In the genomic region with DNA sequence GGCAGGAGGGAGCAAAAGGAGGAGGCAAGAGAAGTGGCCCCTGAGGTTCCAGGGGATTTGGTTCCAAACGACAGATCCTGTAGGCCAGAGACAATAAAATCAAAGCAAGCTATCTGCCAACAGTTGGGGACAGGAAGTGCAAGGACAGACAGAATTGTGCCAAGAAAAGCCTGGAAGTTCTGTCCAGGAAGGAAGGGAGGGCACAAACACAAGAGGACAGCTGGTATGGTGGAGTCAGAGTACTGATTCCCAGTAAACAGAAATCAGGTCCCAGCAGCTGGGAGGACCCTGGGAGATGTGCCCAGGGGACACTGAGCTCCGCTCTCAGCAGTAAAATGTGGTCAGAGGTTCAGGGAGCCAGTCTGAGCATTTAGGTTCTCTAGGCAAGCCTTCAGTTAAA, we compare ENCODE assay signal across 10 mouse cellular contexts. TPM values are rescaled to one million over a fixed set of nuclear protein-coding genes. Genes with fewer than 3 reads are reported as not detected.
DNase-seq lines count a peak whose midpoint lies in the region; ATAC-seq and TF ChIP-seq lines count a peak whose summit lies in the region.
"Had no signal": no experiment of that assay in that cellular context is flagged by ENCODE, and none has a peak within 500 bp of the region (broad histone marks: within the 10 kb centered on the region; RNA-seq: fewer than 3 reads in every experiment).

No protein-coding gene starts in this region.

- H3K4me2 ChIP-seq in heart, embryonic 13.5 days = no peak overlapping the region
- no peak overlapping the region for H3K4me2 ChIP-seq in neural tube, embryonic 15.5 days
- no peak overlapping the region for H3K4me2 ChIP-seq in intestine, embryonic 16.5 days (ENCODE audit: low read depth, low read length)
- H3K4me2 ChIP-seq: embryonic facial prominence, embryonic 12.5 days had no signal

- H3K27me3 ChIP-seq in cerebellum, adult 2 months (ENCODE audit: control insufficient read depth, insufficient read depth, low read length) = no peaks in the 10 kb centered on the region
- no peaks in the 10 kb centered on the region for H3K27me3 ChIP-seq in heart, embryonic 13.5 days (replicated peaks)
- no peaks in the 10 kb centered on the region for H3K27me3 ChIP-seq in neural tube, embryonic 15.5 days (replicated peaks)
- no peaks in the 10 kb centered on the region for H3K27me3 ChIP-seq in intestine, embryonic 16.5 days (replicated peaks; ENCODE audit: control insufficient read depth, insufficient read depth, low read length)
- H3K27me3 ChIP-seq: embryonic facial prominence, embryonic 12.5 days had no signal

- no peak overlapping the region for H3K9ac ChIP-seq in heart, embryonic 13.5 days
- H3K9ac ChIP-seq in neural tube, embryonic 15.5 days (replicated peaks) = no peak overlapping the region
- H3K9ac ChIP-seq in intestine, embryonic 16.5 days (ENCODE audit: low read depth, low read length) = no peak overlapping the region
- H3K9ac ChIP-seq: embryonic facial prominence, embryonic 12.5 days had no signal

- H3K9me3 ChIP-seq in heart, embryonic 13.5 days = no peaks in the 10 kb centered on the region
- H3K9me3 ChIP-seq in neural tube, embryonic 15.5 days (replicated peaks) = no peaks in the 10 kb centered on the region
- H3K9me3 ChIP-seq in intestine, embryonic 16.5 days (ENCODE audit: control insufficient read depth, low read length) = no peaks in the 10 kb centered on the region
- H3K9me3 ChIP-seq: embryonic facial prominence, embryonic 12.5 days had no signal

- H3K4me3 ChIP-seq in cerebellum, adult 2 months (replicated peaks; ENCODE audit: insufficient read depth, low read depth, low read length) = no peak overlapping the region
- H3K4me3 ChIP-seq in heart, embryonic 13.5 days = no peak overlapping the region
- H3K4me3 ChIP-seq in lung, adult 2 months (replicated peaks; ENCODE audit: extremely low read depth, low read depth, low read length) = no peak overlapping the region
- no peak overlapping the region for H3K4me3 ChIP-seq in neural tube, embryonic 15.5 days (replicated peaks)
- no peak overlapping the region for H3K4me3 ChIP-seq in intestine, embryonic 16.5 days (ENCODE audit: low read length)
- H3K4me3 ChIP-seq: embryonic facial prominence, embryonic 12.5 days had no signal

- no peaks in the 10 kb centered on the region for H3K36me3 ChIP-seq in heart, embryonic 13.5 days
- no peaks in the 10 kb centered on the region for H3K36me3 ChIP-seq in neural tube, embryonic 15.5 days
- H3K36me3 ChIP-seq in intestine, embryonic 16.5 days (ENCODE audit: control insufficient read depth, insufficient read depth, low read length) = no peaks in the 10 kb centered on the region
- H3K36me3 ChIP-seq: embryonic facial prominence, embryonic 12.5 days had no signal

- no peak for TF ChIP-seq POLR2A in cerebellum, adult 2 months (IDR thresholded peaks at IDR 0.05; ENCODE audit: borderline replicate concordance, insufficient read depth, low read length)
- TF ChIP-seq POLR2A in lung, adult 2 months (IDR thresholded peaks at IDR 0.05; ENCODE audit: borderline replicate concordance, extremely low read depth, low read depth, low read length) = peak; percentile 32; the same call in 1 of the 2 replicates

- H3K27ac ChIP-seq in cerebellum, adult 2 months (ENCODE audit: insufficient read depth, low read length) = peak overlapping the region; percentile 20; the same call in 1 of the 2 replicates
- H3K27ac ChIP-seq in heart, embryonic 13.5 days (replicated peaks) = peak overlapping the region; percentile 63
- H3K27ac ChIP-seq in neural tube, embryonic 15.5 days (replicated peaks) = no peak overlapping the region
- H3K27ac ChIP-seq in intestine, embryonic 16.5 days (ENCODE audit: low read length) = no peak overlapping the region
- H3K27ac ChIP-seq: embryonic facial prominence, embryonic 12.5 days had no signal

- 20% methylated on average over 2 of the region's 2 CpGs for WGBS in cerebellum, adult 2 months
- 48% methylated on average over 2 of the region's 2 CpGs for WGBS in heart, embryonic 13.5 days
- 28% methylated on average over 2 of the region's 2 CpGs for WGBS in lung, adult 2 months
- 52% methylated on average over 2 of the region's 2 CpGs for WGBS in neural tube, embryonic 15.5 days
- 57% methylated on average over 2 of the region's 2 CpGs for WGBS in intestine, embryonic 16.5 days

- TF ChIP-seq CTCF in cerebellum, adult 2 months (IDR thresholded peaks at IDR 0.05; ENCODE audit: borderline replicate concordance, insufficient read depth, low read depth, low read length) = no peak
- no peak for TF ChIP-seq CTCF in lung, adult 2 months (IDR thresholded peaks at IDR 0.05; ENCODE audit: insufficient read depth, low read length)

- DNase-seq in cerebellum, adult 18-20 months = peak; percentile 17 to 32
- DNase-seq in cerebellum, postnatal 4 days (ENCODE audit: low spot score in 2 of 2) = no peak
- peak in 1 of 2 experiments; percentile 40 for DNase-seq in cerebellum, adult 2 months
- no peak for DNase-seq in lung, adult 2 months
- DNase-seq in right cerebral cortex, adult 2 months (ENCODE audit: low spot score in 2 of 2) = no peak
- DNase-seq: layer of hippocampus, postnatal 36 days had no signal

- peaks cover 25% of the 10 kb centered on the region for H3K4me1 ChIP-seq in cerebellum, adult 2 months (ENCODE audit: control insufficient read depth, insufficient read depth, low read length)
- peaks cover 45% of the 10 kb centered on the region for H3K4me1 ChIP-seq in heart, embryonic 13.5 days
- peaks cover 63% of the 10 kb centered on the region for H3K4me1 ChIP-seq in lung, adult 2 months (ENCODE audit: control insufficient read depth, insufficient read depth, low read length)
- H3K4me1 ChIP-seq in neural tube, embryonic 15.5 days = peaks cover 19% of the 10 kb centered on the region
- peaks cover 8% of the 10 kb centered on the region; the same call in 1 of the 2 replicates for H3K4me1 ChIP-seq in intestine, embryonic 16.5 days (ENCODE audit: control insufficient read depth, insufficient read depth, low read length)

- no peak for ATAC-seq in heart, embryonic 13.5 days (ENCODE audit: extremely low read depth, insufficient number of reproducible peaks, low FRiP score, low TSS enrichment)
- ATAC-seq in neural tube, embryonic 15.5 days (ENCODE audit: low FRiP score) = no peak
- ATAC-seq in intestine, embryonic 16.5 days = no peak

RNA-seq across cellular contexts. Expression of a gene that starts 38.2 kb away (rescaled TPM):
- polyA plus RNA-seq in cerebellum, adult 2 months (2012; rRNA removed) = 21.9 and 25.3 TPM in 2 replicates
- polyA plus RNA-seq in heart, embryonic 13.5 days (2015; fragmentation: Nextera tagmentation; extraction: Ambion mirVana) = 12.1 and 14.2 TPM in 2 replicates
- 142 and 148 TPM in 2 replicates for polyA plus RNA-seq in lung, adult 2 months (2012; rRNA removed)
- polyA plus RNA-seq in neural tube, embryonic 15.5 days (2015; fragmentation: Nextera tagmentation; extraction: Ambion mirVana) = 16.5 and 21.3 TPM in 2 replicates
- polyA plus RNA-seq in intestine, embryonic 16.5 days (2015; fragmentation: Nextera tagmentation; extraction: Ambion mirVana) = 17.6 and 18.7 TPM in 2 replicates

Comparison
In these comparisons a context has a peak if more than half of its experiments do, and no peak if none do; other contexts are left out.
1. DNase-seq: peak in cerebellum, adult 18-20 months (2 of 2); none in cerebellum, postnatal 4 days (0 of 2), lung, adult 2 months (single experiment) and right cerebral cortex, adult 2 months (0 of 2).
2. H3K27ac ChIP-seq: peak in cerebellum, adult 2 months (single experiment) and heart, embryonic 13.5 days (single experiment); none in neural tube, embryonic 15.5 days (single experiment) and intestine, embryonic 16.5 days (single experiment).